Mouse (Mus musculus) bone marrow macrophage, adult 2 months (primary cell): ENCODE data around the gene Pex5.

Source experiments
- CTCF ChIP-seq: IDR thresholded peaks from 2 replicates; pipeline ENCODE4 v1.5.1; 2012; ENCODE audit warnings: low read depth, mild to moderate bottlenecking, low read length, moderate library complexity
- POLR2A ChIP-seq: IDR thresholded peaks from 2 replicates; pipeline ENCODE4 v1.6.1; 2012; ENCODE audit warnings: mild to moderate bottlenecking, low read depth, low read length, borderline replicate concordance

DNA sequence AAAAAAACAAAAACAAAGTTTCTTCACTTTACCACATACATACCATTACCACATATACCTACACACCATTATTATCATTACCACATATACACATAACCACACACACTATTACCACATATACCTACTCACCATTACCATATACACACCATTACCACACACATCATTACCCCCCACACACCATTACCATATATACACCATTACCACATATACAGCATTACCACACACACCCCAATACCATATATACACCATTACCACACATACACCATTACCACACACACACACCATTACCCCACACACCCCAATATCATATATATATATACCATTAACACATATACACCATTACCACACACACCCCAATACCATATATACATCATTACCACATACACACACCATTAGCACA, 7.7 kb downstream of the Pex5 start:
- no peak for TF ChIP-seq CTCF
- TF ChIP-seq POLR2A = no peak
